10 mouse cellular contexts compared by ENCODE assay signal in the genomic region with DNA sequence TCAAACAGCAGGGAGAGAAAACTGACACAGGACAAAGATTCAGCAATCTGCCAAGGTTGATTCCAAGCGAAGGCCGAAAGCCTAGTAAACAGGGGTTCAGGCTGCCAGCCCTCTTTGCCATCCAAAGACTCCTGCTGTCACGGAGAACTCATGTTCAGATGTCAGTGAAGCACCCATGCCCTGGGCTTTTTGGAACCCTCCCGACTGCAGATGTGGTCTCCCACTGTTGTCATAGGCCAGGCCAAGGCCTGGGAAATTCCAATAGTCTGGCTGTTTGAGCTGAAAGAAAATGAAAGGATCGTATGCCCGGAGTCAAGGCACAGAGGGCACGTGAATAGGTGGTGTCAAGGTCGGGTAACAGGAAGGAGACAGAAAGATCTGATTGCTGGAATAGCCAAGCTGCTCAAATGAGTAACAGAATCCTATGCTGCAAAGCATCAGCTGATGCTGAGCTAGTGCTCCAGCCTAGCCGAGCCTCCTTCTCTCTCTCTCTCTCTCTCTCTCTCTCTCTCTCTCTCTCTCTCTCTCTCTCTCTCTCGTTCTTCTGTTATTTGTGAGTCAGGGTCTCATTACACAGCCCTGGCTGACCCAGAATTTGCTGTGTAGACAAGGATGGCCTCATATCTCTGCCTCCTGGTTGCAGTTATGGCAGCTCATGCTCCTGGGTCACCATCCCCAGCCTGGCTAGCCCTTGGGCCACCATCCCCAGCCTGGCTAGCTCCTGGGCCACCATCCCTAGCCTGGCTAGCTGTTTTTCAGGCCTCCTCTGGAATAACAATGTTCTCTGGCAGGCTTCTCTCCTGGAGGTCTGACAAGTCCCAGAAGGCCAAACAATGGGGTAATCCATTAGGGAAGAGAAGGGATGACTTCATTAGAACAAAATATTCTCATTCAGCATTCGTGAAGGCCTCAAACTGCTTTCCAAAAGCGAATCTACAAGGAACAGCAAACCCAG. TPM values are rescaled to one million over a fixed set of nuclear protein-coding genes. Genes with fewer than 3 reads are reported as not detected.
A peak's percentile ranks its signal among the peaks of the same experiment; 100 is the strongest.
DNase-seq lines count a peak whose midpoint lies in the region; ATAC-seq and TF ChIP-seq lines count a peak whose summit lies in the region.
"Had no signal": no experiment of that assay in that cellular context is flagged by ENCODE, and none has a peak within 500 bp of the region (broad histone marks: within the 10 kb centered on the region; RNA-seq: fewer than 3 reads in every experiment).

No protein-coding gene starts in this region.

- dilution Hi-C loops in CH12.LX (cut with MboI; ENCODE audit: extremely low pct_ligation_motif_present, extremely low pct_unique_long_range_greater_than_20kb, low sequenced_read_pairs) = no loop called here

- H3K27me3 ChIP-seq in CH12.LX (replicated peaks) = no peaks in the 10 kb centered on the region

- no peaks in the 10 kb centered on the region for H3K36me3 ChIP-seq in CH12.LX (replicated peaks in 1 of 2; ENCODE audit: control insufficient read depth in 1 of 2, insufficient read depth in 1 of 2, low read length in 1 of 2)
- H3K36me3 ChIP-seq: G1E had no signal

- no peaks in the 10 kb centered on the region for H3K79me2 ChIP-seq in CH12.LX (replicated peaks; ENCODE audit: control insufficient read depth, extremely low read depth, insufficient read depth, poor library complexity, severe bottlenecking)

- no peak for TF ChIP-seq POLR2A in CH12.LX (IDR thresholded peaks at IDR 0.05; ENCODE audit: low read depth, low read length)

- DNase-seq in frontal cortex, postnatal 25 days (ENCODE audit: low spot score in 2 of 2) = no peak
- DNase-seq in CH12.LX (ENCODE audit: extremely low read depth) = no peak
- DNase-seq in adrenal gland, postnatal 25 days = peak; percentile 21
- peak; percentile 42 for DNase-seq in heart, postnatal 4 days
- DNase-seq in kidney, adult 18-20 months = no peak
- no peak for DNase-seq in natural killer cell, adult 2 months (ENCODE audit: low spot score in 2 of 2)
- no peak for DNase-seq in spleen, adult 12 weeks (ENCODE audit: low spot score)
- DNase-seq: lung, embryonic 14.5 days had no signal

- no peak overlapping the region for H3K4me3 ChIP-seq in CH12.LX (replicated peaks in 1 of 3; ENCODE audit: low read depth in 2 of 3, low read length in 2 of 3, poor library complexity in 1 of 3)

- no peak for TF ChIP-seq CTCF in CH12.LX (conservative IDR thresholded peaks at IDR 0.05 in 1 of 2, IDR thresholded peaks at IDR 0.05 in 1 of 2; ENCODE audit: low read depth in 2 of 2, low read length in 2 of 2)

- no peak for TF ChIP-seq RAD21 in CH12.LX (IDR thresholded peaks at IDR 0.05; ENCODE audit: low read depth, low read length)

- H3K9ac ChIP-seq in CH12.LX (ENCODE audit: insufficient read depth, low read depth) = 0 out of 2 replicates have a peak overlapping the region, but pooled peaks have one; percentile 6
- H3K9ac ChIP-seq: lung, embryonic 14.5 days had no signal

- no peak for TF ChIP-seq EP300 in CH12.LX (IDR thresholded peaks at IDR 0.05; ENCODE audit: low read length)

- H3K9me3 ChIP-seq in CH12.LX (replicated peaks; ENCODE audit: low read length) = peaks cover 5% of the 10 kb centered on the region

- ATAC-seq in frontal cortex, adult (ENCODE audit: low TSS enrichment) = peak; percentile 62; the same call in 1 of the 2 replicates

- H3K4me1 ChIP-seq in CH12.LX (ENCODE audit: control insufficient read depth in 1 of 2, insufficient read depth in 2 of 2) = peaks cover 12 to 19% of the 10 kb centered on the region in 2 experiments

- in situ Hi-C loops in CH12.LX (cut with MboI; ENCODE audit: low pct_ligation_motif_present, low pct_unique_long_range_greater_than_20kb, low sequenced_read_pairs) = no loop called here

- no peak overlapping the region for H3K27ac ChIP-seq in CH12.LX (ENCODE audit: insufficient read depth, low read depth)

- H3K4me2 ChIP-seq in CH12.LX (ENCODE audit: insufficient read depth, low read depth, poor library complexity, severe bottlenecking) = no peak overlapping the region
- H3K4me2 ChIP-seq: lung, embryonic 14.5 days had no signal

TF ChIP-seq in CH12.LX, 34 proteins besides CTCF, POLR2A, EP300 and RAD21:
- TF ChIP-seq BHLHE40 (IDR thresholded peaks at IDR 0.05; ENCODE audit: low read depth, low read length) (peak; percentile 46; the same call in 1 of the 2 replicates), NELFE (IDR thresholded peaks at IDR 0.05; ENCODE audit: low read depth, low read length) (no peak)
TF ChIP-seq in CH12.LX: peak in this region for 1.

RNA-seq across cellular contexts. Expression of a gene that starts 9.1 kb away (rescaled TPM):
- total RNA-seq in CH12.LX (2012; rRNA removed) (37.6 and 42.5 TPM in 2 replicates), CH12.LX (2014; rRNA removed) (29.8 and 33.8 TPM in 2 replicates)
- polyA plus RNA-seq in CH12.LX (2012; ENCODE audit: insufficient read length, low read depth) = 50.8 and 56.3 TPM in 2 replicates
- total RNA-seq in adrenal gland, postnatal 25 days (2021) = 109 and 110 TPM in 2 replicates
- 10 to 100 TPM; 85.9 to 97.2 TPM for total RNA-seq in heart, postnatal 4 days (2021)

RNA-seq across cellular contexts. Expression of a gene that starts 26.0 kb away (rescaled TPM):
- total RNA-seq in CH12.LX (2012; rRNA removed) = 101 and 106 TPM in 2 replicates
- total RNA-seq in CH12.LX (2014; rRNA removed) = 153 and 158 TPM in 2 replicates
- 123 and 124 TPM in 2 replicates for polyA plus RNA-seq in CH12.LX (2012; ENCODE audit: insufficient read length, low read depth)
- 25.9 and 31.6 TPM in 2 replicates for total RNA-seq in adrenal gland, postnatal 25 days (2021)
- 10 to 100 TPM; 45.1 to 47.3 TPM for total RNA-seq in heart, postnatal 4 days (2021)

Comparison
In these comparisons a context has a peak if more than half of its experiments do, and no peak if none do; other contexts are left out.
1. DNase-seq: peak in adrenal gland, postnatal 25 days (single experiment) and heart, postnatal 4 days (single experiment); none in frontal cortex, postnatal 25 days (0 of 2), CH12.LX (single experiment), kidney, adult 18-20 months (single experiment), natural killer cell, adult 2 months (0 of 2) and spleen, adult 12 weeks (single experiment).